Mouse (Mus musculus) CH12.LX (cell line): ENCODE measurements around the gene Gm43738. TPM values are rescaled to one million over a fixed set of nuclear protein-coding genes. Genes with fewer than 3 reads are reported as not detected.
A peak's percentile ranks its signal among the peaks of the same experiment; 100 is the strongest.

Experiments used
- DNase-seq: peaks from one replicate; pipeline ENCODE4 v3.0.0-alpha.2; 2013; ENCODE audit errors: extremely low read depth
- H3K27ac ChIP-seq: 2 replicates; pipeline ENCODE4 v1.5.1; 2012; ENCODE audit warnings: low read depth, mild to moderate bottlenecking, control low read depth, moderate library complexity; ENCODE audit not compliant: insufficient read depth
- H3K27me3 ChIP-seq: replicated peaks from 2 replicates; pipeline ENCODE3; 2012; ENCODE audit warnings: inconsistent platforms
- H3K36me3 ChIP-seq, 2 experiments: replicated peaks in 1 of 2; 2 replicates each; pipeline versions ENCODE3 to v1.6.1; 2012; ENCODE audit warnings: inconsistent platforms in 1 of 2, low read length in 1 of 2, mild to moderate bottlenecking in 1 of 2, mixed read lengths in 1 of 2, moderate library complexity in 1 of 2; ENCODE audit not compliant: control insufficient read depth in 1 of 2, insufficient read depth in 1 of 2
- H3K4me1 ChIP-seq, 2 experiments: 2 replicates each; pipeline ENCODE4 v1.6.1; 2012; ENCODE audit warnings: inconsistent platforms in 1 of 2, moderate library complexity in 1 of 2; ENCODE audit not compliant: insufficient read depth in 2 of 2, control insufficient read depth in 1 of 2
- H3K4me2 ChIP-seq: 2 replicates; pipeline ENCODE4 v1.6.1; 2012; ENCODE audit warnings: low read depth, mild to moderate bottlenecking, control low read depth; ENCODE audit not compliant: poor library complexity, insufficient read depth, severe bottlenecking
- H3K4me3 ChIP-seq, 3 experiments: fragments of 150-350 bp in 1 of 3; sonication (generic) in 1 of 3; replicated peaks in 1 of 3; 2 replicates each; pipeline versions ENCODE3 to v1.5.1; 2011 to 2012; ENCODE audit warnings: low read depth in 2 of 3, low read length in 2 of 3, mild to moderate bottlenecking in 2 of 3, moderate library complexity in 2 of 3, control low read depth in 1 of 3, improper control_type of control experiment in 1 of 3, inconsistent platforms in 1 of 3, mixed read lengths in 1 of 3; ENCODE audit not compliant: poor library complexity in 1 of 3
- H3K79me2 ChIP-seq: replicated peaks from 2 replicates; pipeline ENCODE4 v1.6.1; 2012; ENCODE audit warnings: mild to moderate bottlenecking, moderate library complexity; ENCODE audit not compliant: control insufficient read depth, poor library complexity, insufficient read depth, severe bottlenecking; ENCODE audit errors: extremely low read depth
- H3K9ac ChIP-seq: 2 replicates; pipeline ENCODE4 v1.6.1; 2012; ENCODE audit warnings: low read depth, mild to moderate bottlenecking, control low read depth, moderate library complexity; ENCODE audit not compliant: insufficient read depth
- H3K9me3 ChIP-seq: replicated peaks from 2 replicates; pipeline ENCODE3; 2012; ENCODE audit warnings: low read length, inconsistent platforms, mixed read lengths
- BHLHE40 ChIP-seq: IDR thresholded peaks from 2 replicates; pipeline ENCODE4 v1.6.1; 2011; ENCODE audit warnings: mild to moderate bottlenecking, low read depth, low read length, improper control_type of control experiment
- CHD1 ChIP-seq: IDR thresholded peaks from 2 replicates; pipeline ENCODE4 v1.6.1; 2012; ENCODE audit warnings: low read depth, low read length, improper control_type of control experiment, inconsistent platforms
- CHD2 ChIP-seq: IDR thresholded peaks from 2 replicates; pipeline ENCODE4 v1.6.1; 2011; ENCODE audit warnings: low read length, improper control_type of control experiment
- HCFC1 ChIP-seq: IDR thresholded peaks from 2 replicates; pipeline ENCODE4 v1.6.1; 2012; ENCODE audit warnings: low read depth, mild to moderate bottlenecking, inconsistent platforms, low read length, improper control_type of control experiment
- IRF4 ChIP-seq: IDR thresholded peaks from 2 replicates; pipeline ENCODE4 v1.6.1; 2014; ENCODE audit warnings: low read depth, mild to moderate bottlenecking, inconsistent platforms, low read length, improper control_type of control experiment
- JUN ChIP-seq: IDR thresholded peaks from 2 replicates; pipeline ENCODE4 v1.6.1; 2011; ENCODE audit warnings: low read depth, mild to moderate bottlenecking, low read length, improper control_type of control experiment, moderate library complexity; ENCODE audit not compliant: insufficient read depth
- JUND ChIP-seq: conservative IDR thresholded peaks from 2 replicates; pipeline ENCODE4 v1.6.1; 2011; ENCODE audit warnings: low read depth, low read length, improper control_type of control experiment
- MAFK ChIP-seq: IDR thresholded peaks from 2 replicates; pipeline ENCODE4 v1.6.1; 2011; ENCODE audit warnings: low read length, improper control_type of control experiment; ENCODE audit not compliant: insufficient replicate concordance
- MAX ChIP-seq: IDR thresholded peaks from 2 replicates; pipeline ENCODE4 v1.6.1; 2011; ENCODE audit warnings: low read length, improper control_type of control experiment
- MAZ ChIP-seq: IDR thresholded peaks from 2 replicates; pipeline ENCODE4 v1.6.1; 2012; ENCODE audit warnings: low read depth, mild to moderate bottlenecking, inconsistent platforms, low read length, improper control_type of control experiment, moderate library complexity
- MEF2A ChIP-seq: IDR thresholded peaks from 2 replicates; pipeline ENCODE4 v1.6.1; 2014; ENCODE audit warnings: low read depth, mild to moderate bottlenecking, inconsistent platforms, low read length, improper control_type of control experiment, borderline replicate concordance
- MXI1 ChIP-seq: IDR thresholded peaks from 2 replicates; pipeline ENCODE4 v1.6.1; 2011; ENCODE audit warnings: mild to moderate bottlenecking, low read depth, low read length, improper control_type of control experiment
- MYC ChIP-seq: IDR thresholded peaks from 2 replicates; pipeline ENCODE4 v1.6.1; 2011; ENCODE audit warnings: low read depth, mild to moderate bottlenecking, improper control_type of control experiment, low read length
- NELFE ChIP-seq: IDR thresholded peaks from 2 replicates; pipeline ENCODE4 v1.6.1; 2011; ENCODE audit warnings: low read depth, low read length, improper control_type of control experiment
- NRF1 ChIP-seq: IDR thresholded peaks from 2 replicates; pipeline ENCODE4 v1.6.1; 2014; ENCODE audit warnings: low read depth, mild to moderate bottlenecking, inconsistent platforms, low read length, improper control_type of control experiment, moderate library complexity
- POLR2A ChIP-seq: IDR thresholded peaks from 2 replicates; pipeline ENCODE4 v1.6.1; 2011; ENCODE audit warnings: low read depth, mild to moderate bottlenecking, improper control_type of control experiment, low read length
- RCOR1 ChIP-seq: conservative IDR thresholded peaks from 2 replicates; pipeline ENCODE4 v1.6.1; 2012; ENCODE audit warnings: low read depth, mild to moderate bottlenecking, inconsistent platforms, low read length, improper control_type of control experiment
- SMC3 ChIP-seq: IDR thresholded peaks from 2 replicates; pipeline ENCODE4 v1.6.1; 2011; ENCODE audit warnings: low read depth, low read length, improper control_type of control experiment
- TBP ChIP-seq: conservative IDR thresholded peaks from 2 replicates; pipeline ENCODE4 v1.6.1; 2011; ENCODE audit warnings: low read depth, low read length, improper control_type of control experiment
- UBTF ChIP-seq: IDR thresholded peaks from 2 replicates; pipeline ENCODE4 v1.6.1; 2012; ENCODE audit warnings: low read depth, mild to moderate bottlenecking, inconsistent platforms, low read length, improper control_type of control experiment, moderate library complexity
- USF2 ChIP-seq: conservative IDR thresholded peaks from 2 replicates; pipeline ENCODE4 v1.6.1; 2011; ENCODE audit warnings: low read depth, low read length, improper control_type of control experiment
- ZMIZ1 ChIP-seq: IDR thresholded peaks from 2 replicates; pipeline ENCODE4 v1.6.1; 2012; ENCODE audit warnings: low read depth, mild to moderate bottlenecking, inconsistent platforms, low read length, improper control_type of control experiment
- dilution Hi-C: fragments of 300-500 bp; cut with MboI; formaldehyde crosslinking; loops from 2 replicates; pipeline ENCODE4 v1.14.3; 2020; ENCODE audit warnings: low sequenced_read_pairs; ENCODE audit not compliant: extremely low pct_unique_long_range_greater_than_20kb, extremely low pct_ligation_motif_present
- in situ Hi-C: fragments of 300-500 bp; cut with MboI; formaldehyde crosslinking; loops from 3 replicates; pipeline ENCODE4 v1.14.3; 2019; ENCODE audit warnings: low sequenced_read_pairs, low pct_ligation_motif_present, low pct_unique_long_range_greater_than_20kb, mixed read lengths
- polyA plus RNA-seq: library from polyadenylated mRNA; unstranded; fragments of >175 nt; gene quantifications from 2 replicates; pipeline ENCODE4 v1.2.1, GENCODE M21; 2012; ENCODE audit warnings: low read depth; ENCODE audit not compliant: insufficient read length
- total RNA-seq, 2 experiments: library from RNA; depleted of rRNA; stranded (reverse); fragments of 300-350 nt in 1 of 2; fragments of >200 nt in 1 of 2; gene quantifications; 2 replicates each; pipeline ENCODE4 v1.2.3; 2012 to 2014

The Gm43738 gene
- total RNA-seq (2012; rRNA removed), result 0.13 TPM in 1 of 2 replicates, not detected in the other
- not detected in 2 replicates for total RNA-seq (2014; rRNA removed)
- polyA plus RNA-seq, result not detected in 2 replicates

- in situ Hi-C loops (no loop called here), dilution Hi-C loops (no loop called here)
- H3K79me2 ChIP-seq, result peaks cover 9% of the 10 kb centered on the region
- peak within 1 kb of the TSS; percentile 71 for H3K9ac ChIP-seq
- peak within 1 kb of the TSS; percentile 66 to 94 (median 77) for H3K4me3 ChIP-seq
- peaks cover under 1% of the 10 kb centered on the region for H3K9me3 ChIP-seq
- peaks cover 28 to 46% of the 10 kb centered on the region in 2 experiments for H3K36me3 ChIP-seq
- TF ChIP-seq IRF4 (no peak), USF2 (no peak), CHD2 (no peak), RCOR1 (no peak)
- H3K27ac ChIP-seq, result no peak within 1 kb of the TSS
- DNase-seq, result no peak
- peaks cover 9 to 54% of the 10 kb centered on the region in 2 experiments; a peak in 3 of 4 replicates for H3K4me1 ChIP-seq
- H3K4me2 ChIP-seq, result peak within 1 kb of the TSS; percentile 67
- no peaks in the 10 kb centered on the region for H3K27me3 ChIP-seq
These were observed at the start of gene Gm43738 for GRCm38 (mm10) chr3:89100811-89101210. Gene Gm43738 (minus strand): TSS chr3:89101099.

- Histone ChIP-seq H3K4me1 (no peaks in the 10 kb centered on the region), H3K36me3 (peaks cover 0 to 53% of the 10 kb centered on the region in 2 experiments), H3K27me3 (no peaks in the 10 kb centered on the region), H3K4me3 (no peak overlapping the region), H3K9me3 (no peaks in the 10 kb centered on the region), H3K9ac (no peak overlapping the region), H3K4me2 (no peak overlapping the region), H3K79me2 (no peaks in the 10 kb centered on the region), H3K27ac (no peak overlapping the region)
- dilution Hi-C loops, result no loop called here
- in situ Hi-C loops, result no loop called here
- no peak for DNase-seq
- TF ChIP-seq UBTF (no peak), NRF1 (no peak), SMC3 (no peak), JUN (no peak), MEF2A (no peak), IRF4 (no peak), TBP (no peak), USF2 (no peak), JUND (no peak), POLR2A (no peak), HCFC1 (no peak), MAX (no peak), MXI1 (no peak), MAFK (no peak), CHD1 (no peak), MAZ (no peak), NELFE (no peak), BHLHE40 (no peak), ZMIZ1 (no peak), MYC (no peak)
These were observed 47.7 kb upstream of the Gm43738 start for GRCm38 (mm10) chr3:89148567-89148966.
